In genomic region chr6:37622273-37622672, GRCm38 (mm10) we compare ENCODE assay signal across 11 mouse cellular contexts.
"Had no signal": no experiment of that assay in that cellular context is flagged by ENCODE, and none has a peak within 500 bp of the region (broad histone marks: within the 10 kb centered on the region; RNA-seq: fewer than 3 reads in every experiment).

No protein-coding gene starts in this region.

- DNase-seq: kidney, postnatal 25 days; right cerebral cortex, postnatal 4 days; thymus, adult 2 months; thymus, postnatal 25 days had no signal

- H3K4me3 ChIP-seq: left cerebral cortex, adult 2 months; limb, embryonic 15.5 days; liver, embryonic 12.5 days; midbrain, embryonic 13.5 days; myocyte; neural tube, embryonic 15.5 days; stomach, embryonic 15.5 days had no signal

- H3K27ac ChIP-seq: left cerebral cortex, adult 2 months; limb, embryonic 15.5 days; liver, embryonic 12.5 days; midbrain, embryonic 13.5 days; neural tube, embryonic 15.5 days; stomach, embryonic 15.5 days had no signal

- H3K4me1 ChIP-seq: midbrain, embryonic 13.5 days; neural tube, embryonic 15.5 days had no signal
